Mouse (Mus musculus): ENCODE data around the gene Mb21d2. TPM values are rescaled to one million over a fixed set of nuclear protein-coding genes. Genes with fewer than 3 reads are reported as not detected.

Gene Mb21d2
- polyA plus RNA-seq, 1 experiment from 2014 or later: 6.6 TPM

DNA sequence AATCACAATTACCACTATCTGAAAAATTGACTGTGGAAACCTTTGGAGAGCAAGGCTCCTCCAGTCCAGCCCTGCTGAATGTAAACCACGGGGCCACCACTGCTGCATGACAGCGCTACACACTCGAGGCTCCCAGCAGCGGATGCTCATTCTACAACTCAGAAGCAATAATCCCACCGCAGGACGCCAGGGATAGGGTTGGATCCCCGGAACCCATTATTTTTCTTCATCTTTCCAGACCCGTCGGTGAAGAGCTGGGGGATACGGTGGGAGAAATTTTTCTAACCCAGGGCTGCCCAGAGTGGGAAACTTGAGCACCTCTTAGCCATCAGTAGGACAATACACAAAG, 1.0 kb downstream of the Mb21d2 start:
- in situ Hi-C loops (cut with MboI; ENCODE audit: low pct_unique_long_range_greater_than_20kb): no loop called here
- DNase-seq (ENCODE audit: low read depth, low spot score) (no peak), ATAC-seq (peak; percentile 34)
- no peak for TF ChIP-seq CTCF (IDR thresholded peaks at IDR 0.05)
- CTCF ChIA-PET: interaction anchor here (1.0 to 1.1 kb wide), 2 partner anchors 58 to 83 kb away, joined by 3 read pairs; no protein-coding TSS in a partner anchor
- POLR2A ChIA-PET: no interaction called here
- no peaks in the 10 kb centered on the region for H3K27me3 ChIP-seq

DNA sequence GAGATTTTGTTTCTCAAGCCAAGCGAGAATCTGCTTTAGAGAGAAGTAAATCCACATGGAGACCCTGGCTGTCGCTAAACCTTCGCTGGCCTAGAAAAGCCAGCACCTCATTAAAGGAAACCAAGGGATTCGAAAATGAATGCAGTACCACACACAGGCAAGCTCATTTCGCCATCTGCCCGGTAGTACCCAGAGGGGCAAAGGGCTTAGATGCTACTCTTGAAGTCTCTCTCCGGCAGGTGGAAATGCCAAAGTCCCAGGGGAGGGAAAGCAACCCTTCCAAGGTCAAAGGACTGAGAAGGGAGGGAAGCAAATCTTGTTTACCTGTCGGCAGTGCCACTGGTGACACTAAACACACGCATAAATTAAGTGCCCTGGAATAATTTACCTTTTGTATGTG, 2.1 kb downstream of the Mb21d2 start:
- TF ChIP-seq CTCF (IDR thresholded peaks at IDR 0.05): no peak
- in situ Hi-C loops (cut with MboI; ENCODE audit: low pct_unique_long_range_greater_than_20kb): no loop called here
- ChIA-PET POLR2A (interaction anchor here (0.6 to 0.8 kb wide), 2 partner anchors 13 to 1240 kb away, joined by 3 to 6 read pairs; no protein-coding TSS in a partner anchor), CTCF (no interaction called here)
- DNase-seq (ENCODE audit: low read depth, low spot score): no peak
- no peaks in the 10 kb centered on the region for H3K27me3 ChIP-seq
- no peak for ATAC-seq

DNA sequence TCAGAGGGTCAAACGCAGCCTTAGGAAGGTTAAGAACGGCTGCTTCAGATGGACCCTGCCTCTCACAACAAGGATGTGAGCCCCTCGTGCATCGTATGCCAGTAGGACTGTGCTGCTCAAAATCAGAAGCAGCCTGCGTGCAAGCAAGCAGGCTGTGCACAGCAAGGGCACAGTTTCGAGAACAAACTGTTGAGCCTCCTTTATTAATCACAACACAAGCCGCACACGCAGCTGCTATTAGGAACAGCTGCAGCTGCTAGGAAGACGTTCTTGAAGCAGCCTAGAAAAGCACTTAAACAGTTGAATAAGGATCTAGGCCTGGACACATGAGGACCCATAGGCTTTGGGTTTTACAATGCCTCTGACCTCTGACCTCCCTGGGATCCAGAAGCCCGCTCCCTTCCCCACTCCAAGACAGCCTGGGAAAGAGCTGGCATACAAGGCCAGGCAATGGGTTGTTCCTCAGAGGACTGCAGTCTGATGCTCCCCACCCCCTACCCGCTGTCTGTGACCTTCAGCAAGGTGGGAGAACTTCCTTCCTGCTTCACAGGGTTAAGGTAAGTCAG, 10.1 kb downstream of the Mb21d2 start:
- ChIA-PET POLR2A (no interaction called here), CTCF (interaction anchor here (1.6 kb wide), 1 partner anchor 27 kb away, joined by 3 read pairs; no protein-coding TSS in a partner anchor)
- no peak for TF ChIP-seq CTCF (IDR thresholded peaks at IDR 0.05)
- no peak for DNase-seq (ENCODE audit: low read depth, low spot score)
- in situ Hi-C loops (cut with MboI; ENCODE audit: low pct_unique_long_range_greater_than_20kb): no loop called here
- ATAC-seq: no peak
- no peaks in the 10 kb centered on the region for H3K27me3 ChIP-seq

DNA sequence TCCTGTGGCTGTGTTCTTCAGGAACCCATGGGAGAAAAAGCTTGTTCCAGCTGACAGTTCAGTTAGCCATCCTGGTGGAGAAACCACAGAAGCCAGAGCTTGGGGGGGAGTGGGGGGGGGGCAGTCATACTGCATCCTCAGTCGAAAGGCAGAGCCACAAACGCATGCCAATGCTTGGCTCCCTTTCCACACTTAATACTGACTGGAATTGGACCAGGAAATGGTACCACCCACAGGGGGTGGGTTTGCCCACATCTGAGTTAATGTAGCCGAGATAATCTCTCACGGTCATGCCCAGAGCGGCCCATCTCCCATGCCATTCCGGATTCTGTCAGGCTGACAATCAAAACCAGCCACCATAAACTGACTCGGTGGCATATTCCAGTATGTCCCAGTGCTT, 14.1 kb downstream of the Mb21d2 start:
- no peaks in the 10 kb centered on the region for H3K27me3 ChIP-seq
- no peak for DNase-seq (ENCODE audit: low read depth, low spot score)
- no peak for TF ChIP-seq CTCF (IDR thresholded peaks at IDR 0.05)
- CTCF ChIA-PET: no interaction called here
- no peak for ATAC-seq
- in situ Hi-C loops (cut with MboI; ENCODE audit: low pct_unique_long_range_greater_than_20kb): no loop called here
- POLR2A ChIA-PET: no interaction called here

DNA sequence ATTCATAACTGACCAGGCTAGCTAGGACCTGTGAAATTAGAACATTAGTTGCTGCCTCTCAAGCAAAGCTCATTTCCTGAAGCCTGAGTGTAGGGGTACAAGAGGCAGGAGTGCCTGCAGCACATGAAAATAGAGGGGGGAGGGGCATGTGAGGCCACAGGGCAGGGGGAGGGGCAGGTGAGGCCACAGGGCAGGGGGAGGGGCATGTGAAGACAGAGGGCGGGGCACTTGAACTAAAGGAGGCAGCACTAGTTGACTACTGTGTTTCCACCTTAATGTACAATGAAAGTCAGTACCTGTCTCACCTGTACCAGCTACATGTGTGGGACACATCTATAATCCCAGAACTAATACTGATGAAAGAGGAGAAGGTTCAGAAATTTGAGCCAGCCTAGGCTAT, 14.8 kb downstream of the Mb21d2 start:
- CTCF ChIA-PET: no interaction called here
- H3K27me3 ChIP-seq: no peaks in the 10 kb centered on the region
- POLR2A ChIA-PET: no interaction called here
- DNase-seq (ENCODE audit: low read depth, low spot score) (no peak), ATAC-seq (no peak)
- in situ Hi-C loops (cut with MboI; ENCODE audit: low pct_unique_long_range_greater_than_20kb): no loop called here
- TF ChIP-seq CTCF (IDR thresholded peaks at IDR 0.05): no peak

- H3K27me3 ChIP-seq: no peaks in the 10 kb centered on the region
- in situ Hi-C loops (cut with MboI; ENCODE audit: low pct_unique_long_range_greater_than_20kb): no loop called here
- TF ChIP-seq CTCF (IDR thresholded peaks at IDR 0.05): no peak
- ChIA-PET POLR2A (no interaction called here), CTCF (no interaction called here)
- no peak for DNase-seq (ENCODE audit: low read depth, low spot score)
- no peak for ATAC-seq
Observed at GRCm38 (mm10) chr16:28911414-28912050, 17.9 kb downstream of the Mb21d2 start.

GRCm38 (mm10) chr16:28906370-28907275, 22.9 kb downstream of the Mb21d2 start:
- in situ Hi-C loops (cut with MboI; ENCODE audit: low pct_unique_long_range_greater_than_20kb): no loop called here
- ChIA-PET POLR2A (no interaction called here), CTCF (no interaction called here)
- ATAC-seq: no peak
- no peak for DNase-seq (ENCODE audit: low read depth, low spot score)
- no peak for TF ChIP-seq CTCF (IDR thresholded peaks at IDR 0.05)
- H3K27me3 ChIP-seq: no peaks in the 10 kb centered on the region

DNA sequence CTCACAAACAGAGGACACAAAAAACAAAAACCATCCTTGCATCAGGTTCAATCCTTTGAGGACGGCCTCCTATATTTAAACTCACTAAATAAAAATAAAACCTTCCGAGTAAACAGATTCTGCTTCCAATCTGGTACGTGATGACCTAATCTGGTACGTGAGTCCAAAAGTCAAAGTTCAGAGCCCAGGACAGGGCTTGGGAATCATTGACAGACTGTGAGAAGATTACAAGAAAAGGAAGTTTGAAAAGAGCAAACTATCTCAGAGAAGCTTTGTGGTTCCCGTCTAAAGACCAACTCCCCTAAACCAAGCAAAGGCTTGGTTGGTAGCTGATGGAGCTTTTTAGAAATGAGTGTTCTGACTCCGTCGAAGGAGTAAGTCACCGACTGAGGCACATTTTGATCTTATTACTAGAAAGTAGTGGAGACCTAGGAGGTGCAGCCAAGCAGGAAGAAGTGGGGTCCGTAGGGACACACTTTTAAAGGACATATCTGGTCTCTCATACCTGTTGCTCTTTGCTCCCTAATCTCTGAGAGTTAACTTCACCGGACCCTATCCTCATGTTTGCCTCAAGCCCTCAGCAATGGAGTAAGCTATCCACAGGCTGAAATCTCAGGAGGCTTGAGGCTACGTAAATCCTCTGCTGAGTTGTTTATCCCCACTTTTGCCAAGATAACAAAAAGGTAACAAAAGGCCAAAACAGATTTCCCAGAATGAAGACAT, 23.7 kb downstream of the Mb21d2 start:
- ATAC-seq (no peak), DNase-seq (ENCODE audit: low read depth, low spot score) (no peak)
- no peaks in the 10 kb centered on the region for H3K27me3 ChIP-seq
- POLR2A ChIA-PET: no interaction called here
- TF ChIP-seq CTCF (IDR thresholded peaks at IDR 0.05): no peak
- CTCF ChIA-PET: no interaction called here
- in situ Hi-C loops (cut with MboI; ENCODE audit: low pct_unique_long_range_greater_than_20kb): no loop called here

GRCm38 (mm10) chr16:28902620-28903565, 26.6 kb downstream of the Mb21d2 start:
- no peaks in the 10 kb centered on the region for H3K27me3 ChIP-seq
- DNase-seq (ENCODE audit: low read depth, low spot score) (no peak), ATAC-seq (no peak)
- in situ Hi-C loops (cut with MboI; ENCODE audit: low pct_unique_long_range_greater_than_20kb): no loop called here
- TF ChIP-seq CTCF (IDR thresholded peaks at IDR 0.05): no peak
- ChIA-PET CTCF (no interaction called here), POLR2A (no interaction called here)

DNA sequence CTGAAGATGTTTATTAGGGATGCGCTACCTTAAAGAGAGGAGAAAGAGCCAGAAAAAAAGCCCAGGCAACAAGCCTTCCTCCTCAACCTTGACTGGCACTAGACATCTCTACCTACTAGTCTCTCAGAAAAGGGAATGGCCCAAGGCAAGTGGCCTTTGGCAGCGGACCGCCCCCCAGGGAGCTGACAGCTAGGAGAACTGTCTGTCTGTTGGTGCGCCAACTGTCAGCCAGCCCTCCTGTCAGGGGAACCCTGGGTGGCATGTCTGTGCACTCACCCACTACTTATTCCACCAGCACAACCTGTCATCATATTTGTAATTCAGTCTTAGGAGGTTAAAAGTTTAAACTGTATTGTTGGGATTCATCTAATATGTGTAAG, 30.3 kb downstream of the Mb21d2 start:
- in situ Hi-C loops (cut with MboI; ENCODE audit: low pct_unique_long_range_greater_than_20kb): no loop called here
- ATAC-seq (peak; percentile 21), DNase-seq (ENCODE audit: low read depth, low spot score) (no peak)
- H3K27me3 ChIP-seq: no peaks in the 10 kb centered on the region
- ChIA-PET POLR2A (no interaction called here), CTCF (no interaction called here)
- no peak for TF ChIP-seq CTCF (IDR thresholded peaks at IDR 0.05)
